Mouse (Mus musculus) heart, embryonic 13.5 days (tissue): ENCODE measurements at regions not wholly inside any gene's neighbourhood (a gene's known extent, or its start where the extent isn't known, plus 50 kb on each side); places are given as distances from the start of the nearest gene placed in this dataset.
A peak's percentile ranks its signal among the peaks of the same experiment; 100 is the strongest.

Source experiments
- ATAC-seq: fragments of 200-750 bp; cut with Nextera tagmentation; 2 replicates; pipeline ENCODE4 v1.8.0; 2017; ENCODE audit warnings: moderate TSS enrichment; ENCODE audit not compliant: insufficient number of reproducible peaks, low FRiP score, low TSS enrichment; ENCODE audit errors: extremely low read depth
- H3K27ac ChIP-seq: fragments of 300-500 bp; sonication (generic); replicated peaks from 2 replicates; pipeline ENCODE4 v1.5.1; 2015; ENCODE audit warnings: moderate library complexity, mild to moderate bottlenecking, inconsistent platforms
- H3K27me3 ChIP-seq: fragments of 300-500 bp; sonication (generic); replicated peaks from 2 replicates; pipeline ENCODE4 v1.6.1; 2015; ENCODE audit warnings: mild to moderate bottlenecking, inconsistent platforms
- H3K36me3 ChIP-seq: fragments of 300-500 bp; sonication (generic); 2 replicates; pipeline ENCODE4 v1.6.1; 2015; ENCODE audit warnings: mild to moderate bottlenecking, inconsistent platforms
- H3K4me1 ChIP-seq: fragments of 300-500 bp; sonication (generic); 2 replicates; pipeline ENCODE4 v1.6.1; 2015; ENCODE audit warnings: inconsistent platforms
- H3K4me2 ChIP-seq: fragments of 300-500 bp; sonication (generic); 2 replicates; pipeline ENCODE4 v1.6.1; 2015; ENCODE audit warnings: inconsistent platforms, mild to moderate bottlenecking, moderate library complexity
- H3K4me3 ChIP-seq: fragments of 300-500 bp; sonication (generic); 2 replicates; pipeline ENCODE4 v1.5.1; 2015; ENCODE audit warnings: moderate library complexity, mild to moderate bottlenecking, inconsistent platforms
- H3K9ac ChIP-seq: fragments of 300-500 bp; sonication (generic); 2 replicates; pipeline ENCODE4 v1.6.1; 2015; ENCODE audit warnings: inconsistent platforms, mild to moderate bottlenecking, moderate library complexity
- H3K9me3 ChIP-seq: fragments of 300-500 bp; sonication (generic); 2 replicates; pipeline ENCODE4 v1.6.1; 2016; ENCODE audit warnings: inconsistent platforms
- WGBS: fragments of 180-500 bp; shearing (Covaris S2); methylation state at CpG from one replicate; pipeline ENCODE4 v1.1.7; 2015; ENCODE audit warnings: mixed read lengths; 5-methylcytosine and 5-hydroxymethylcytosine counted together

- H3K9me3 ChIP-seq = no peaks in the 10 kb centered on the region
- H3K4me2 ChIP-seq = no peak overlapping the region
- WGBS = 35% methylated on average over 3 of the region's 3 CpGs
- H3K9ac ChIP-seq = no peak overlapping the region
- no peak overlapping the region for H3K4me3 ChIP-seq
- peaks cover 10% of the 10 kb centered on the region for H3K4me1 ChIP-seq
- no peaks in the 10 kb centered on the region for H3K27me3 ChIP-seq
- ATAC-seq = no peak
- H3K27ac ChIP-seq = no peak overlapping the region
- H3K36me3 ChIP-seq = no peaks in the 10 kb centered on the region
Measured at GRCm38 (mm10) chr1:128723843-128724242, 131.8 kb upstream of the Cxcr4 start.

- Histone ChIP-seq H3K27me3 (no peaks in the 10 kb centered on the region), H3K4me1 (peaks cover 10% of the 10 kb centered on the region), H3K4me2 (no peak overlapping the region), H3K4me3 (no peak overlapping the region), H3K36me3 (no peaks in the 10 kb centered on the region), H3K27ac (no peak overlapping the region), H3K9me3 (no peaks in the 10 kb centered on the region), H3K9ac (no peak overlapping the region)
- 42% methylated on average over 2 of the region's 2 CpGs for WGBS
- no peak for ATAC-seq
Measured at GRCm38 (mm10) chr1:128722061-128722471, 130.0 kb upstream of the Cxcr4 start.

DNA sequence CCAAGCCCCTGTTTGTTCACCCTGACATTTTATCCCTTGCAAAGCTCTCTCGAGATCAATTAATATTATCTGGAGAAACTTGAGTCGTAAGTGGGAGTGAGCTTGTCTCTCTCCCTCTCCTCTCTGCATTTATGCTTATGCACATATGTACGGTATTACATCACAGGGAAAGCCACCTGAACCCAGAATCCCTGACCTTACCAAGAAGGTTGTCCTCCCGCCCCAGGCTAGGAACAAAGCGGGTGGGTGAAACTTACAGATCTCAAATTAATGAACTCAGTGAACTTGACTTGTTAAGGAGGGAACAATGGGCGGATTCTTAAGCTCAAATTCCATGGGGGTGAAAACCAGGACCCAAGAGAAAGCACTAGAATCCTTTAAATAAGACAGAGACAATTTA lies 122.8 kb upstream of the Cxcr4 start:
- H3K36me3 ChIP-seq = no peaks in the 10 kb centered on the region
- ATAC-seq = no peak
- H3K4me2 ChIP-seq = no peak overlapping the region
- H3K4me1 ChIP-seq = peaks cover 17% of the 10 kb centered on the region
- H3K27me3 ChIP-seq = no peaks in the 10 kb centered on the region
- WGBS = 57% methylated on average over 6 of the region's 6 CpGs
- no peak overlapping the region for H3K27ac ChIP-seq
- no peaks in the 10 kb centered on the region for H3K9me3 ChIP-seq
- no peak overlapping the region for H3K4me3 ChIP-seq
- no peak overlapping the region for H3K9ac ChIP-seq

DNA sequence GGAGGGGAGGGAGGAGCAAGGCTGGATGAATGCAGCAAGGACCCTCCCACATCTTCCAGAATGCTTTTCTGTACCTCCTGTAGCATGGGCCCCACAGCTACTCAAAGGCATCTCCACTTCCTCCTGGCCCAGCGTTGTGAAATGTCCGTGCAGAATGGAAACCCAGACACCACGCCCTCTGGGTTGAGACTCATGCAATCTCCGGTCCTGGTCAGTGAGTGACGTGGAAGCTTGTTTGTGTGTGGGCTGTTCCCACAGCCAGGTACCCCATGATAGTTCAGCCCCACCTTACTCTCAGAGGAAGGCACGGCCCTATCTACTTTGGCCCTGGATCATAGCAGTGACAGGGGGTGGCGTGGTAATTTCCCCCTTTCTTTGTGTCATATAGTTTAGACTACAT lies 120.8 kb upstream of the Cxcr4 start:
- H3K9ac ChIP-seq = no peak overlapping the region
- H3K36me3 ChIP-seq = no peaks in the 10 kb centered on the region
- H3K4me2 ChIP-seq = no peak overlapping the region
- H3K27ac ChIP-seq = no peak overlapping the region
- no peak overlapping the region for H3K4me3 ChIP-seq
- H3K9me3 ChIP-seq = no peaks in the 10 kb centered on the region
- H3K27me3 ChIP-seq = no peaks in the 10 kb centered on the region
- peaks cover 17% of the 10 kb centered on the region for H3K4me1 ChIP-seq
- ATAC-seq = no peak
- WGBS = 66% methylated on average over 7 of the region's 7 CpGs

GRCm38 (mm10) chr1:128711121-128711520 lies 119.0 kb upstream of the Cxcr4 start:
- no peaks in the 10 kb centered on the region for H3K36me3 ChIP-seq
- 0 out of 2 replicates have a peak overlapping the region, but pooled peaks have one; percentile 37 for H3K9ac ChIP-seq
- no peaks in the 10 kb centered on the region for H3K9me3 ChIP-seq
- no peak overlapping the region for H3K4me2 ChIP-seq
- no peak overlapping the region; the same call in 1 of the 2 replicates for H3K27ac ChIP-seq
- 37% methylated on average over 5 of the region's 5 CpGs for WGBS
- H3K4me1 ChIP-seq = peaks cover 17% of the 10 kb centered on the region
- H3K4me3 ChIP-seq = no peak overlapping the region
- 0 out of 2 replicates have a peak, but pooled peaks have one; percentile 37 for ATAC-seq
- no peaks in the 10 kb centered on the region for H3K27me3 ChIP-seq

DNA sequence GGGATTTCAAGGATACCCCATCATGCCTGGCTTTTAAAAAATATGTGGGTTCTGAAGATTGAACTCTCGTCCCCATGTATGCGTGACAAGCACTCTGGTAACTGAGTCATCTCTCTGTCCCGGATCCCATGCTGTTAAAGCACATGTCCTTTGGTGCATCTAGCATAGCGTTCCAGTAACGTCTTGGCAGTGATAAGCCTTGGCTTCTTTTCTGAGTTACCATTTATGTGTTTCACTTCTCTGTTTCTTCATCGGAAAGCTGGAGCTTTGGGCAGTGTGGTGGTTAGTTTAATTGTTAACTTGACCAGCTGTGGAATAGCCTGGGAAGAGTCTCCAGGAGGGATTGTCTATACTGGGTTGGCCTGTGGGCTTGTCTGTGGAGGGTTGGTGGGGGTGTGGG lies 115.7 kb upstream of the Cxcr4 start:
- H3K36me3 ChIP-seq = no peaks in the 10 kb centered on the region
- WGBS = 89% methylated on average over 6 of the region's 6 CpGs
- H3K4me3 ChIP-seq = no peak overlapping the region
- ATAC-seq = no peak
- H3K9me3 ChIP-seq = no peaks in the 10 kb centered on the region
- H3K4me2 ChIP-seq = no peak overlapping the region
- H3K9ac ChIP-seq = no peak overlapping the region
- H3K27ac ChIP-seq = no peak overlapping the region
- H3K27me3 ChIP-seq = no peaks in the 10 kb centered on the region
- H3K4me1 ChIP-seq = peaks cover 22% of the 10 kb centered on the region

DNA sequence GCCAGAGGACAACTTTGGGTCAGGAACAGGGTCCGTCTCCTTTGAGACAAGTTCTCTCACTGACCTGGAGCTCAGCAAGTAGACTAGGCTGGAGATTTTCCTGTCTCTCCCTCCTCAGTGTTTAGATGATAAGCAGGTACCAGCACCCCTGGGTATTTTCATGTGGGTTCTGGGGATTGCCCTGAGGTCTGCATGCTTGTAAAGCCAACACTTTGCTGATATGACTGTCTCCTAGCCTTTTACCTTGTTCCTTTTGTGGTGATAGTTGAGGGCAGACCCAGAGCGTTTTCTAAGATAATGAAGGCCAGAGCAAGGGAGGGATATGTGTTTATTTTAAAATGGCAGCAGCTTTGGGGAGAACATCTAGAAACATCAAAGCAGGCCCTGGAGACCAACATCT lies 114.1 kb upstream of the Cxcr4 start:
- no peak overlapping the region for H3K27ac ChIP-seq
- WGBS = 50% methylated on average over 2 of the region's 2 CpGs
- no peak overlapping the region for H3K4me3 ChIP-seq
- no peak overlapping the region for H3K4me2 ChIP-seq
- H3K36me3 ChIP-seq = no peaks in the 10 kb centered on the region
- no peaks in the 10 kb centered on the region for H3K27me3 ChIP-seq
- no peak overlapping the region for H3K9ac ChIP-seq
- H3K9me3 ChIP-seq = no peaks in the 10 kb centered on the region
- no peak for ATAC-seq
- peaks cover 11% of the 10 kb centered on the region for H3K4me1 ChIP-seq

DNA sequence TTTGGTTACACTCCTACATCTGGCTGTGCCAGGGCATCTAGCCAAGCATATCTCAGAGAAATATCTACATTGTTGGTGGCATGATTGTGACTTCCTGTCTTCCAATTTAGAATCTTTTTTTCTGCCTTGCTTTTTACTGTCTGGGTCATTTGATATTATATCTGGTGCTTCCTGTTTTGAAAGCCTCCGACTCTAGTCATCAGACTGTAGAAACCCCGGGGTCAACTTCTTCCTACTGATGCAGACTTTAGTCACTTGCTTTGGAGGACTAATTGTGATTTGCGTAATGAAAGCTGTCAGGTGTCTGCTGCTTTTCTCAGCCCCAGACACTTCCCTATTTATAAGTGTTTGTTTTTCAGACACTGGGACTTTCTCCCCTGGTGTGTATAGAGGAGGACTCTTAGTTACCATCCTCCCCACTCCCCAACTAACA lies 113.0 kb upstream of the Cxcr4 start:
- Histone ChIP-seq H3K27me3 (no peaks in the 10 kb centered on the region), H3K36me3 (no peaks in the 10 kb centered on the region), H3K4me1 (0 out of 2 replicates have a peak, but pooled peaks cover 7% of the 10 kb centered on the region), H3K4me2 (no peak overlapping the region), H3K27ac (0 out of 2 replicates have a peak overlapping the region, but pooled peaks have one; percentile 24), H3K9me3 (no peaks in the 10 kb centered on the region), H3K4me3 (no peak overlapping the region), H3K9ac (no peak overlapping the region)
- 41% methylated on average over 3 of the region's 3 CpGs for WGBS
- no peak for ATAC-seq

- 59% methylated on average over 3 of the region's 3 CpGs for WGBS
- H3K4me2 ChIP-seq = no peak overlapping the region
- H3K9ac ChIP-seq = no peak overlapping the region
- H3K4me1 ChIP-seq = 0 out of 2 replicates have a peak, but pooled peaks cover 7% of the 10 kb centered on the region
- no peaks in the 10 kb centered on the region for H3K27me3 ChIP-seq
- no peak for ATAC-seq
- H3K36me3 ChIP-seq = no peaks in the 10 kb centered on the region
- H3K4me3 ChIP-seq = no peak overlapping the region
- no peaks in the 10 kb centered on the region for H3K9me3 ChIP-seq
- H3K27ac ChIP-seq = no peak overlapping the region
Measured at GRCm38 (mm10) chr1:128701326-128701725, 109.2 kb upstream of the Cxcr4 start.

GRCm38 (mm10) chr1:128697962-128698361 lies 105.9 kb upstream of the Cxcr4 start:
- Histone ChIP-seq H3K9me3 (no peaks in the 10 kb centered on the region), H3K4me1 (no peaks in the 10 kb centered on the region), H3K9ac (no peak overlapping the region), H3K4me2 (no peak overlapping the region), H3K27ac (no peak overlapping the region), H3K27me3 (no peaks in the 10 kb centered on the region), H3K4me3 (no peak overlapping the region), H3K36me3 (no peaks in the 10 kb centered on the region)
- WGBS = 76% methylated on average over 4 of the region's 4 CpGs
- ATAC-seq = no peak

GRCm38 (mm10) chr1:128695936-128696335 lies 103.8 kb upstream of the Cxcr4 start:
- Histone ChIP-seq H3K9ac (no peak overlapping the region), H3K4me1 (no peaks in the 10 kb centered on the region), H3K27me3 (no peaks in the 10 kb centered on the region), H3K27ac (no peak overlapping the region), H3K36me3 (no peaks in the 10 kb centered on the region), H3K4me2 (no peak overlapping the region), H3K4me3 (no peak overlapping the region), H3K9me3 (no peaks in the 10 kb centered on the region)
- 62% methylated on average over 2 of the region's 2 CpGs for WGBS
- ATAC-seq = no peak

- Histone ChIP-seq H3K36me3 (no peaks in the 10 kb centered on the region), H3K27me3 (no peaks in the 10 kb centered on the region), H3K9me3 (no peaks in the 10 kb centered on the region), H3K4me1 (no peaks in the 10 kb centered on the region), H3K27ac (no peak overlapping the region), H3K4me2 (no peak overlapping the region), H3K9ac (no peak overlapping the region), H3K4me3 (no peak overlapping the region)
- ATAC-seq = no peak
Measured at GRCm38 (mm10) chr1:128692799-128693198, 100.7 kb upstream of the Cxcr4 start.
